Mouse (Mus musculus): Measurements from ENCODE around the gene Rnf10. TPM values are rescaled to one million over a fixed set of nuclear protein-coding genes. Genes with fewer than 3 reads are reported as not detected.
A peak's percentile ranks its signal among the peaks of the same experiment; 100 is the strongest.
"Not testable (repeated sequence)": the region's sequence is repeated elsewhere in the genome, so short reads cannot be mapped to it uniquely, and the experiment has no call there.

Rnf10 gene
- 146 and 160 TPM in 2 replicates for polyA plus RNA-seq (2015; fragmentation: Nextera tagmentation; extraction: Ambion mirVana)

- Histone ChIP-seq H3K4me3 (replicated peaks) (peak within 1 kb of the TSS; percentile 98), H3K9me3 (no peaks in the 10 kb centered on the region), H3K36me3 (peaks cover 9% of the 10 kb centered on the region), H3K27me3 (no peaks in the 10 kb centered on the region), H3K4me1 (replicated peaks) (peaks cover 45% of the 10 kb centered on the region), H3K4me2 (replicated peaks) (peak within 1 kb of the TSS; percentile 90), H3K9ac (replicated peaks) (peak within 1 kb of the TSS; percentile 100), H3K27ac (peak within 1 kb of the TSS; percentile 90)
- ATAC-seq, result peak; percentile 90
- 13% methylated on average over 25 of the region's 26 CpGs for WGBS
These were observed at the start of gene Rnf10 for GRCm38 (mm10) chr5:115272812-115273548. Rnf10 (minus strand) TSS chr5:115272898.

DNA sequence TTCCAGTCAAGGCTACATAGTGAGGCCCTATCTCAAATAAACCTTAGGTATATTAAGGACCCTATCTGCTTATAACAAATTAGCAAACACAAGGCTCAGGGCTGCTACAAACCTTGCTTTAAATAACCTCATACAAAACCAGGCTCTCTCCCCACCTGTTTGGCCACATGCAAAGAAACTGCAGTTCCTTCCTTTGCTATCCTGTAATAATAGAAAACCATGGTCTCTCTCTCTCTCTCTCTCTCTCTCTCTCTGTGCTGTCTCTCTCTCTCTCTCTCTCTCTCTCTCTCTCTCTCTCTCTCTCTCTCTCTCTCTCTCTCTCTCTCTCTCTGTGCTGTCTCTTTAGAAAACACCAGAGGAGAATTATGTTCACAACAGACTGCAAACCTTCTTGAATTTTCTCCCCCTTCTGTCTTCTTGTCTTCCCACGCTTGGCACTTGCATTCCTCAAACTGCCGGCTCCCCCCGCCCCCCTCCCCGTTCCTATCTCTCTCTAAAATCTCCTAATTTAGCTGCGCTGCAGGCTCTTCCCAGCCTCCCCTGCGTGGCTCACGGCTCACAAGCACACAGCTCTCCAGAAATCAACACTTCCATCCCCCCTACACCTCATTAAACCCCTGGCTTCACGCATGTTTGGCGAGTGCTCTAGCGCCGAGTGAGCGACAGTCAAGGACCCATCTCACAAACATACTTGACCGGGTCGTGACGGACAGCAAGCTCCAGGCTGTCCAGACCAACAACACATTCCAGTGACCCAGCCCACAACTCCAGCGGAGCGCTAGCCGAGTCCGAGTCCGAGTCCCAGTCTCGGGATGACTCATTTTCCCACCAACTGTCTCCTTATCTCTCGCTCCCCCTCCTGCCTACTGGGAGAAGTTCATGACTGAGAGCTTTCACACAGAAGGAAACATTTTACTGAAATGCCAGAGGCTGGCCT, 46.6 kb upstream of the Rnf10 start:
- H3K4me1 ChIP-seq (replicated peaks), result peaks cover 38% of the 10 kb centered on the region
- peak overlapping the region; percentile 68 for H3K4me2 ChIP-seq (replicated peaks)
- WGBS, result 1% methylated on average over 22 of the region's 22 CpGs
- peak overlapping the region; percentile 63 for H3K9ac ChIP-seq (replicated peaks)
- peak; percentile 79 for ATAC-seq
- no peaks in the 10 kb centered on the region for H3K9me3 ChIP-seq
- H3K27me3 ChIP-seq, result no peaks in the 10 kb centered on the region
- no peaks in the 10 kb centered on the region for H3K36me3 ChIP-seq
- peak overlapping the region; percentile 39 for H3K4me3 ChIP-seq (replicated peaks)
- peak overlapping the region; percentile 66 for H3K27ac ChIP-seq

DNA sequence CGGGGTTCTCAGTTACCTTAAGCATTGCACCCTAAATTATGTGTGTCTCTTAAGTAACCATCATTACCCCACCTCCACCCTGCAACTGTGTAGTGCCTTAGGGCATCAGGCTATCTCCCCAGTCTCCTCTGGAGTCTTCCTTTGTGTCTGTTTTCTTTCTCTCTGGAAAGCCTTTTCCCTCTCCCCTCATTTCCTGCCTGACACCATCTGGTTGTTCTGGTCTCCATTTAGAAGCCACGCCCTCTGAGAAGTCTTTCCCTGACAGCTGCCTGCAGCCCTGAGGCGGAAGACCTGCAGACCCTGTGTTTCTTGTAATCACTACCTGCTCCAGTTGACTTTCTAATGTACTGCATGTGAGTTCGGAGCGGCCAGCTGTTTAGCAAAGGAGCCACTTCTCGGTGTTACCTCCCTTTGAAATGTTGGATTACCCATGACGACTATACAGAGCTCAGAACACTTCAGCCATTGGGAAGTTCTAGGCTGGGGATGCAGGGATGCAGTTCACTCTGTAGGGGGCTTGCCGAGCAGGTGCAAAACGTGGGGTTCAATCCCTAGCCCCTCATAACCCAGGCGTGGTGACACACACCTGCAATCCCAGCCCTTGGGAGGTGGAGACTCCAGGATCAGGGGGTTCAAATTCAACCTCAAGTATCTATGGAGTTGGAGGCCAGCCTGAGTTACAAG, 45.1 kb upstream of the Rnf10 start:
- peaks cover 38% of the 10 kb centered on the region for H3K4me1 ChIP-seq (replicated peaks)
- H3K4me2 ChIP-seq (replicated peaks), result no peak overlapping the region
- no peaks in the 10 kb centered on the region for H3K27me3 ChIP-seq
- peak overlapping the region; percentile 79 for H3K27ac ChIP-seq
- H3K9ac ChIP-seq (replicated peaks), result no peak overlapping the region
- WGBS, result 9% methylated on average over 10 of the region's 10 CpGs
- H3K4me3 ChIP-seq (replicated peaks), result no peak overlapping the region
- H3K9me3 ChIP-seq, result no peaks in the 10 kb centered on the region
- peak; percentile 53 for ATAC-seq
- H3K36me3 ChIP-seq, result no peaks in the 10 kb centered on the region

- no peak for ATAC-seq
- H3K4me1 ChIP-seq (replicated peaks), result peaks cover 38% of the 10 kb centered on the region
- H3K27me3 ChIP-seq, result no peaks in the 10 kb centered on the region
- H3K4me3 ChIP-seq (replicated peaks), result no peak overlapping the region
- H3K9ac ChIP-seq (replicated peaks), result peak overlapping the region; percentile 39
- H3K27ac ChIP-seq, result peak overlapping the region; percentile 79
- 0 out of 2 replicates have a peak overlapping the region, but pooled peaks have one; percentile 5 for H3K4me2 ChIP-seq (replicated peaks)
- 5% methylated on average over 14 of the region's 14 CpGs for WGBS
- H3K36me3 ChIP-seq, result no peaks in the 10 kb centered on the region
- no peaks in the 10 kb centered on the region for H3K9me3 ChIP-seq
These were observed 44.4 kb upstream of the Rnf10 start for GRCm38 (mm10) chr5:115316968-115317644.

GRCm38 (mm10) chr5:115313668-115313943, 40.9 kb upstream of the Rnf10 start:
- Histone ChIP-seq H3K9ac (replicated peaks) (no peak overlapping the region), H3K9me3 (no peaks in the 10 kb centered on the region), H3K27ac (no peak overlapping the region), H3K4me2 (replicated peaks) (no peak overlapping the region), H3K4me3 (replicated peaks) (no peak overlapping the region), H3K27me3 (no peaks in the 10 kb centered on the region), H3K4me1 (replicated peaks) (peaks cover 25% of the 10 kb centered on the region), H3K36me3 (no peaks in the 10 kb centered on the region)
- ATAC-seq, result no peak
- 46% methylated on average over 5 of the region's 5 CpGs for WGBS

- Histone ChIP-seq H3K9ac (replicated peaks) (no peak overlapping the region), H3K36me3 (no peaks in the 10 kb centered on the region), H3K27ac (no peak overlapping the region), H3K4me2 (replicated peaks) (no peak overlapping the region), H3K9me3 (no peaks in the 10 kb centered on the region), H3K4me1 (replicated peaks) (peaks cover 19% of the 10 kb centered on the region), H3K27me3 (no peaks in the 10 kb centered on the region), H3K4me3 (replicated peaks) (no peak overlapping the region)
- WGBS, result 83% methylated on average over 10 of the region's 10 CpGs
- no peak for ATAC-seq
These were observed 40.3 kb upstream of the Rnf10 start for GRCm38 (mm10) chr5:115312816-115313667.

DNA sequence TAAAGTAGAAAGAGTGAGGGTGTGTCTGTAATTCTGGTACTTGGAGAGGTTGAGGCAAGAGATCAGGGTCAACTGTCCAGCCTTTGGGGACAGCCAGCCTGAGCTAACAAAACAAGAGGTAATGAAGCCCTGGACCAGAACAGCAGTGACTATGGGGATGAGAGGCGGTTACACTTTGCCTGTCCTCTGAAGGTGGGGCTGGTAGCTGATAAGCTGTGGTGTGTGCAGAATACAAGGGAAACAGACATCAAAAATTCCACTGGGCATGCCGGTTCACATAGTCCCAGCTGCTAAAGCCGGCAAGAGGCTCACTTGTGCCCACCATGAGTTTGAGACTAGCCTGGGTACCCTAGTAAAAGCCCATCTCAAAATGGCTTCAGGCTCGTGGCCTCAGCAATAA, 39.7 kb upstream of the Rnf10 start:
- ATAC-seq, result no peak
- Histone ChIP-seq H3K36me3 (no peaks in the 10 kb centered on the region), H3K9me3 (no peaks in the 10 kb centered on the region), H3K9ac (replicated peaks) (no peak overlapping the region), H3K27ac (no peak overlapping the region), H3K4me3 (replicated peaks) (no peak overlapping the region), H3K4me1 (replicated peaks) (peaks cover 12% of the 10 kb centered on the region), H3K27me3 (no peaks in the 10 kb centered on the region), H3K4me2 (replicated peaks) (no peak overlapping the region)
- 89% methylated on average over 4 of the region's 4 CpGs for WGBS

DNA sequence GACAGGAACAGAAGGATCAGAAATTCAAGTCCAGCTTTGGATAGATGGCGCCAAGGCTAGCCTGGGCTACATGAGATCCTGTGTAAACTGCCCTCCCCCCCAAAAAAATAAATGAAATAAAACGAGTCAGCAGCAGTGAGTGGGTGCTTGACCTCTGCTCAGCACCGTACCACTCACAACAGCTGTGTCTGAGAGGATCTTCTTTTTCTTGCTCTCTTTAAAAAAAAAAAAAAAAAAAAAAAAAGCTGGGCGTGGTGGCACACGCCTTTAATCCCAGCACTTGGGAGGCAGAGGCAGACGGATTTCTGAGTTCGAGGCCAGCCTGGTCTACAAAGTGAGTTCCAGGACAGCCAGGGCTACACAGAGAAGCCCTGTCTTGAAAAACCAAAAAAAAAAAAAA, 29.5 kb upstream of the Rnf10 start:
- H3K27ac ChIP-seq; ATAC-seq; H3K9ac ChIP-seq (replicated peaks); H3K9me3 ChIP-seq: not testable (repeated sequence)
- Histone ChIP-seq H3K4me1 (replicated peaks) (peaks cover 31% of the 10 kb centered on the region), H3K36me3 (peaks cover 15% of the 10 kb centered on the region), H3K4me2 (replicated peaks) (peak overlapping the region; percentile 76), H3K27me3 (peaks cover 11% of the 10 kb centered on the region), H3K4me3 (replicated peaks) (peak overlapping the region; percentile 91; the same call in 1 of the 2 replicates)
- 88% methylated on average over 7 of the region's 7 CpGs for WGBS

- peak overlapping the region; percentile 91 for H3K4me3 ChIP-seq (replicated peaks)
- H3K36me3 ChIP-seq, result peaks cover 19% of the 10 kb centered on the region
- ATAC-seq, result no peak
- H3K9ac ChIP-seq (replicated peaks), result peak overlapping the region; percentile 65
- H3K27me3 ChIP-seq, result peaks cover 11% of the 10 kb centered on the region
- H3K9me3 ChIP-seq, result no peaks in the 10 kb centered on the region
- 33% methylated on average over 13 of the region's 13 CpGs for WGBS
- H3K4me2 ChIP-seq (replicated peaks), result peak overlapping the region; percentile 76
- H3K4me1 ChIP-seq (replicated peaks), result peaks cover 31% of the 10 kb centered on the region
- 0 out of 2 replicates have a peak overlapping the region, but pooled peaks have one; percentile 51 for H3K27ac ChIP-seq
These were observed 28.9 kb upstream of the Rnf10 start for GRCm38 (mm10) chr5:115301615-115302014.

- Histone ChIP-seq H3K27ac (peak within 1 kb of the TSS; percentile 95), H3K4me3 (replicated peaks) (peak within 1 kb of the TSS; percentile 91), H3K4me1 (replicated peaks) (peaks cover 31% of the 10 kb centered on the region), H3K9me3 (no peaks in the 10 kb centered on the region), H3K9ac (replicated peaks) (peak within 1 kb of the TSS; percentile 91), H3K27me3 (peaks cover 11% of the 10 kb centered on the region), H3K36me3 (peaks cover 26% of the 10 kb centered on the region), H3K4me2 (replicated peaks) (peak within 1 kb of the TSS; percentile 80)
- 1% methylated on average over 66 of the region's 66 CpGs for WGBS
- peak; percentile 98 for ATAC-seq
These were observed 28.3 kb upstream of the Rnf10 start, which contains the start of gene Dynll1 for GRCm38 (mm10) chr5:115300792-115301614. Dynll1 (minus strand) TSS chr5:115300999.
